Mouse (Mus musculus) c-Kit-positive CD71-positive TER-119-positive erythroid progenitor cells, embryonic 14.5 days (primary cell): Measurements from ENCODE around the gene Creld2.

Experiments used
- DNase-seq: peaks from one replicate; pipeline ENCODE4 v3.0.0-alpha.2; 2013; ENCODE audit warnings: low spot score

The Creld2 gene

GRCm38 (mm10) chr15:88828800-88829705 lies 9.6 kb downstream of the Creld2 start:
- peak; percentile 72 for DNase-seq

GRCm38 (mm10) chr15:88829791-88830440 lies 10.5 kb downstream of the Creld2 start:
- no peak for DNase-seq

- no peak for DNase-seq
Observed at GRCm38 (mm10) chr15:88830696-88831095, 11.2 kb downstream of the Creld2 start.

- no peak for DNase-seq
Observed at GRCm38 (mm10) chr15:88831482-88831881, 12.0 kb downstream of the Creld2 start.

GRCm38 (mm10) chr15:88832536-88832935 lies 13.1 kb downstream of the Creld2 start:
- no peak for DNase-seq

- DNase-seq = no peak
Observed at GRCm38 (mm10) chr15:88836031-88836430, 16.6 kb downstream of the Creld2 start.

GRCm38 (mm10) chr15:88836571-88836970 lies 17.1 kb downstream of the Creld2 start:
- DNase-seq = no peak

GRCm38 (mm10) chr15:88837199-88837932 lies 17.9 kb downstream of the Creld2 start:
- DNase-seq = no peak

- no peak for DNase-seq
Observed at GRCm38 (mm10) chr15:88837977-88838376, 18.5 kb downstream of the Creld2 start.

- DNase-seq = no peak
Observed at GRCm38 (mm10) chr15:88839271-88839670, 19.8 kb downstream of the Creld2 start.

- no peak for DNase-seq
Observed at GRCm38 (mm10) chr15:88840126-88840525, 20.7 kb downstream of the Creld2 start.

- DNase-seq = no peak
Observed at GRCm38 (mm10) chr15:88841160-88841559, 21.7 kb downstream of the Creld2 start.

GRCm38 (mm10) chr15:88841580-88842299 lies 22.3 kb downstream of the Creld2 start:
- no peak for DNase-seq

- DNase-seq = no peak
Observed at GRCm38 (mm10) chr15:88842300-88842673, 22.8 kb downstream of the Creld2 start.

- DNase-seq = no peak
Observed at GRCm38 (mm10) chr15:88843486-88844097, 24.1 kb downstream of the Creld2 start.

GRCm38 (mm10) chr15:88844966-88845365 lies 25.5 kb downstream of the Creld2 start:
- DNase-seq = no peak

- no peak for DNase-seq
Observed at GRCm38 (mm10) chr15:88848661-88849060, 29.2 kb downstream of the Creld2 start.

GRCm38 (mm10) chr15:88849621-88850020 lies 30.2 kb downstream of the Creld2 start:
- no peak for DNase-seq

- DNase-seq = no peak
Observed at GRCm38 (mm10) chr15:88850146-88850826, 30.8 kb downstream of the Creld2 start.

GRCm38 (mm10) chr15:88851076-88851475 lies 31.6 kb downstream of the Creld2 start:
- no peak for DNase-seq
